Mouse (Mus musculus): ENCODE results near the gene Cdipt.

Cdipt gene

GRCm38 (mm10) chr7:126975950-126976866 lies 494 bp downstream of the Cdipt start, which contains the start of gene Cdiptos:
Gene Cdiptos, minus strand, starts transcription at chr7:126976098.
- peak; percentile 92 for DNase-seq

GRCm38 (mm10) chr7:126976878-126977459 lies 1.3 kb downstream of the Cdipt start:
- DNase-seq: no peak

GRCm38 (mm10) chr7:126978841-126979240 lies 3.1 kb downstream of the Cdipt start:
- DNase-seq: no peak

GRCm38 (mm10) chr7:126981601-126982000 lies 5.9 kb downstream of the Cdipt start:
- no peak for DNase-seq

- no peak for DNase-seq
These were observed 6.3 kb downstream of the Cdipt start for GRCm38 (mm10) chr7:126982054-126982453.

GRCm38 (mm10) chr7:126983113-126983512 lies 7.4 kb downstream of the Cdipt start:
- DNase-seq: no peak

GRCm38 (mm10) chr7:126984667-126985444 lies 9.1 kb downstream of the Cdipt start:
- DNase-seq: no peak

GRCm38 (mm10) chr7:126986319-126986718 lies 10.6 kb downstream of the Cdipt start:
- DNase-seq: peak; percentile 70

GRCm38 (mm10) chr7:126988816-126989215 lies 13.1 kb downstream of the Cdipt start:
- no peak for DNase-seq

GRCm38 (mm10) chr7:126996449-126996848 lies 20.7 kb downstream of the Cdipt start:
- no peak for DNase-seq

- no peak for DNase-seq
These were observed 23.9 kb downstream of the Cdipt start for GRCm38 (mm10) chr7:126999568-126999967.

- DNase-seq: no peak
These were observed 27.9 kb downstream of the Cdipt start for GRCm38 (mm10) chr7:127003620-127004019.

GRCm38 (mm10) chr7:127004122-127004875 lies 28.6 kb downstream of the Cdipt start:
- DNase-seq: no peak

- no peak for DNase-seq
These were observed 31.8 kb downstream of the Cdipt start for GRCm38 (mm10) chr7:127007313-127008024.

- DNase-seq: peak; percentile 60
These were observed 32.7 kb downstream of the Cdipt start for GRCm38 (mm10) chr7:127008239-127009019.

GRCm38 (mm10) chr7:127009307-127010085 lies 33.8 kb downstream of the Cdipt start:
- no peak for DNase-seq

GRCm38 (mm10) chr7:127011051-127011450 lies 35.3 kb downstream of the Cdipt start:
- no peak for DNase-seq

GRCm38 (mm10) chr7:127011717-127012116 lies 36.0 kb downstream of the Cdipt start:
- DNase-seq: no peak

- DNase-seq: no peak
These were observed 36.7 kb downstream of the Cdipt start for GRCm38 (mm10) chr7:127012374-127012773.

- no peak for DNase-seq
These were observed 37.1 kb downstream of the Cdipt start for GRCm38 (mm10) chr7:127012845-127013244.

Measured in kidney, adult 11 months (tissue).